Mouse (Mus musculus): ENCODE results near the gene Fbxl17.

The Fbxl17 gene

DNA sequence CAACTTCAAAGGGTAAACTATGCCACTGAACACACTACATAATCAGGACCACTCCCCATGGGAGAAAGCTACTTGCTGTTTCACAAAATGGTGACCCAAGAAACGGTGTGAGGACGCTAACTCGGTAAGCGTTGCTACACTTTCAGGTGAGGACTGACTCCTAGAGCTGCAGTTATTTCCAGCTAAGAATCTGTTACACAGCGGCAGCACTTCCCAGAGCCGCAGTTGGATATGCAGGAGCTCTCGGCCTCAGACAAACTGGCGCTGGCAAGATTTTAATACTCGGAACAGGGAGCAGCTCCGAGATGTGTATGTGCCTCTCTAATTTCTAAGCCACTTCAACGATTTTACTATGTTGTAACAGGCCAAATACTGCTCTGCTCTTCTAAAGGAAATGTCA, 157.4 kb downstream of the Fbxl17 start:
- no peak for DNase-seq (ENCODE audit: low read depth, low spot score)

DNA sequence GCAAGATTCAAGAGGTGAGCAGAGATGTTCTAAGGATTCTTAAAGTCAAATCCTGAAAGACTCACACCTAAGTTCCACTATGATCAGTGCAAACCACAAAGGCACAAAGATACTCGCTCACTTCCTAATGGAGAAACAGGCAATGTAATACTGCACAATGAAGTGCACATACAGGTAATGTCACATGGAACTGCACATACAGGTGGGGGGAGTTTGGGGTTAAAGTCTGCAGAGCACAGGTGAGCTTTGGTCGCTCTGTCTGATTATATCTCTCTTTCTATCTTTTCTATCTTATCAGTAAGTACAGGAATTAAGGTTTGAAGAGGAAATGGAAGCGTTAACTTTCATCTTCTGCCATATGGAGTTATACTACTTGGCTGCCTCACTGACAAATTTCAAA, 158.6 kb downstream of the Fbxl17 start:
- no peak for DNase-seq (ENCODE audit: low read depth, low spot score)

DNA sequence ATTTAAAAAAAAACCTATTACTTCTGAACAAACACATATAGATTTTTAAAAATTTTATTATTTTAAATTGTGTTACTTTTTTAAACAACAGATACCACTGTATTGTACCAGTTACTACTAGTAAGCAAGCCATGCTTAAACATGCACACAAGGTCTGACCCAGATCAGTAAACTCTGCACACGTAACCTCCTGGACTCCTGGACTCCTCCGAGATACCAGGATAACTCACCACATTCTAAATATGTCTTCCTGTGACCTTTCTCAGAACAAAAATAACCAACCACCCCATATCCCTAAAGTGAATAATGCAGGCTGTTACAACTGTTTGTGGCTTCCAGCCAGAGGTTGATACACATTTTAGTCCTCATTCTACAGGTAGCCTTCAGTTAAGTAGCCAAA, 170.9 kb downstream of the Fbxl17 start:
- DNase-seq (ENCODE audit: low read depth, low spot score), result no peak

DNA sequence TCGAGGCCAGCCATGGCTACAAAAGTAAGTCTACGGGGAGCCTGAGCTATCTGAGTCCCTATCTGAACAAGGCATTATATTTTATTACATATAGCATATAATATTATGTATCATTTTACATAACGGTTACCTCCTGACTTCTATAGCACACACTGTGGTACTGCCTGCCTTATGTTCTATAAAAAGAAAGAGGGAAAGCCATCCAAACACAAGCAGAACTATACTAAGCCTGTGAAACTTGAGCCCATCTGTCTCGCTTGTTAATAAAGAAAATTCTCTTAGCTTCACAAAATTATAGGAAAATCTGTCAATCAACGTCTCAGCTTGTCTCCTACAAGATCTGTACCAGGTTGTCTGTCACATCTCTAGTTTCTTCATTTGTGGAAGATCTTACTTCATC, 173.6 kb downstream of the Fbxl17 start:
- no peak for DNase-seq (ENCODE audit: low read depth, low spot score)

DNA sequence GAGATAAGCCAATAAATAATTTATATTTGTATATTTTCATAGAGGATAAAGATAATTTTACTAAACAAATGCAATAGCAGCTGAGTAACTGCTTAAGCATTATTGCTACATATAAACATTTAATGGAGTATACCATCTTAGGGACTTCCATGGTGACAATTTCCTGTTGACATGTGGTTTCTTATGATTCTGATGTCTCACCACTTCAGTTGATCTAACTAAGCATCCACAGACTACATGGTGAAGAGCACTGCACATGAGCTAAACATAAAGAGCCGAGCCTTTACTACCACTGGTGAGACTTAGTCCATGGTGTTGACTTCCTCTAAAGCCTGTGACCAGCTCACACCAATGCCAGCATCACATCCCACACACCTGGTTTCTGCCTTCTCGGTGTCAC, 175.1 kb downstream of the Fbxl17 start:
- DNase-seq (ENCODE audit: low read depth, low spot score), result no peak

DNA sequence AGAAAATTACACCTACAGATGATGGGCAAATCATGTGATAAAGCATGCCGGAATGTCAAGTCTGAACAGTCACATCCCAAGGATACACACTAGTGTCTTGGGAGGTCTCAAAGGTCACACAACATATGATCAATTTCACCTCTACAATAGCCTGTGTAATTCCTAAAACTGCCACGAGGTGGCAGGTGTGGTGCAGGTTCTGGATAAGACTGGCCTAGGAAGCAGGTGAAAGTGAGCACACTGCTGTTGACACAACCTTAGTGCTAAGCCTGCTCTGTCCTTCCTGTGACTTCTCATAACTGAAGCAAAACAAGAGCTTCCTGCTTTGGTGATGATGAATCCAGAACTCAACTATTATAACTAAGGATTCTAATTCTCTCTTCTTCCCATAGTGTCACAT, 175.8 kb downstream of the Fbxl17 start:
- peak; percentile 79 for DNase-seq (ENCODE audit: low read depth, low spot score)

DNA sequence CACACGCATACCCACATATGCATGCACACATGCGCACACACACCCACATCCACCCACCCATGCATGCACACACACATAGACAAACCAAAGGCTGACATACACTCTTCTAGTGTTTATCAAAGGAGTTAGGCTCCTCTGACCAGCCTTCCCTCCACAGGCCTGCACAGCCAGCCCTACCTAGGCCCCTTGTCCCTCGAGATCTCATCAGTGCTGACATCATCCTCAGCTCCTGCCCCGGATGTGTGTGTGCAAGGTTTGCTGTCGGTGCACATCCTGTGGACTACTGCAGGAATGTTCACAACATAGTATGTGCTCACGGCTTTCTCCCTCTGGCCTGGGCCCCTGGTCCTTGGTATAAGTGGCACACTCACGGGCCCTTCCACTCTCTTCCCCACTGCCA, 177.0 kb downstream of the Fbxl17 start:
- no peak for DNase-seq (ENCODE audit: low read depth, low spot score)

DNA sequence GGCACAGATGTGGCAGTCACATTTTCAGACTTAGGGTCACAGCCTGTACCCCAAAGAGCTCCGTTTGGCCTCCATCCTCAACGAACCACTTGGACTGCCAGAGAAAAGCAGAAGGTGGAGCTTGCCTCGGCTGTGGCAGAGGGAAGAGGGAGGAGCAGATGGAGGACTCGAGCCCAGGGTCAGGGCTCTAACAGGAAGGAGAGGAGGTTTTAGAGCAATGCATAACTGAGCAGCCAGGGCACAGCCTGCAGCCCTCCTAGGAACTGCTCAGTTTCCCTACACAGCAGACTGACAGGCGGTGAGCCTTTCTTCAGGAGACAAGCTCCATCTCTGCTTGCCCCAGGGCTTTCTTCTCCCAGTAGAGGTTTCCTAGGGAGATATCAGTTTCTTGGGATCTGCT, 178.5 kb downstream of the Fbxl17 start:
- DNase-seq (ENCODE audit: low read depth, low spot score), result no peak

DNA sequence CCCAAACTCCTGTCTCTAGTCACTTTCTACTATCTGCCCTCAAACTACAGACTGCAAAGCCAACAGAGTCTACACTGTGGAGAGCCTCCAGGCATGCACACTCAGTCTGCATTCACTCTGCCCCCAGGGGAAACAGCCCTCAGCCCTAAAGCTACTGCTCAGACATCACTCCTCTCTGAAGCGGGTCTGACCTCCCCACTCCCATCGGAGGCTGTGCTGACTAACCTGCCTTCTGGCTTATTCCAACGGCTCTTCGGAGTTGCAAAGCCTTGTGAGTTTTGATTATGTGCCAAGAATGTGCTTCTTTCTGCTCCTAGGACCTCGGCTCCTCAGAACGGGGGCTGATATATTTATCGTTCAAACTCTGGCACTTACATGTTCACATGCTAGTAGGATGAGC, 182.3 kb downstream of the Fbxl17 start:
- no peak for DNase-seq (ENCODE audit: low read depth, low spot score)

DNA sequence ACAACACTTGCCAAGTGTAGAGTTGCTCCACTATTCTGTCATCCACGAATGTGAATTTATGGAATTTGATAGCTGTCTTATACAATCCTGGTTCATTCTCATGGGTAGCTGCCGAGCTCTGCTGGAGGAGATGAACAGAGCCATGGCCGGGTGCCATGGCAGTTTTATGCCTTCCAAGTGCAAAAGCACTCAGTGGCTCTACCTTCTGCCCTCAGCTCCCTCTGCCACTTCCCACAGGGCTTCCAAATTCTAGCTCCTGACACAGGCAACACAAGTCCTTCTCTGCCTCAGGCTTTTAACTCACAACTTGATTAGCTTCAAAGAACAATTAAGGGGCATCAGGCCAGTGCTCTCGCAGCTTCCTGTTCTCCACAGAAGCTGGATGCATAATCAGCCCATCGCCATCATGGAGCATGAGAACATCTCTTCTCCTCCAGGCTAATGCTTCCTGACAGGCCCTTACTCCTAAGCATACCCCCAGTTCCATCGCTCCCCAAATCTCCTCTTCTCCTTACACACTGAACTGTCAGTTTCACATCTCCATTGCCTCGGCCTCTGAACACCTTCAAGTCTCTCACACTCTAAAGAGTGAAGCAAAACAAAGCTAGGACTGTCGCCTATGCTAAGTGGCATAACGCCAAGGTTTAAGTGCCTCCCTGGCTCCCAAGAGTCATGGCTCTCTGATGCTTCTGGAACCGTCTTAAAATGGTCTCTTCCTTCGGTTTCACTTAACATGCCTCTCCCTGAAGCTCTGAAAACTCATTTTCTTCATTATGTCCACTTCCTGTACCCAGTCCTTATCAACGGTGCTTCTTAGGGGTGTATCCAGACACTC, 184.0 kb downstream of the Fbxl17 start:
- DNase-seq (ENCODE audit: low read depth, low spot score), result no peak

DNA sequence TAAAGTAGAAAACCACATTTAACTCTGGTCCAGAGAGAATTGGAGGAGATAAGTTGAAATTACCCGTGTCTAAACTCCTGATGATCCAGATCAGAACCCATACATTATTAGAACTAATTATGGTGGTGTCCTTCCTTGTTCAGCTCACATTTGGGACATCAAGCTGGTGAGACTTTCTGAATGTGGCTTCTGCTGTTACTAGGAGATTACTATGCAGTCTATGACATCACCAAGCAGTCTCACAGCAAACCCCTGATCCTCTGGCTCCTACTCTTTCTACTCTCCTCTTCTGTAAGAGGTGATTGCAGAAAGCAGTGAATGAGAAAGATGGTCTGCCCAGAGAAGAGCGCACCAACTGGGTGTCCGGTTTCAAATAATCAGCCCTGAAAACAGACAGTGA, 187.0 kb downstream of the Fbxl17 start:
- DNase-seq (ENCODE audit: low read depth, low spot score), result no peak

DNA sequence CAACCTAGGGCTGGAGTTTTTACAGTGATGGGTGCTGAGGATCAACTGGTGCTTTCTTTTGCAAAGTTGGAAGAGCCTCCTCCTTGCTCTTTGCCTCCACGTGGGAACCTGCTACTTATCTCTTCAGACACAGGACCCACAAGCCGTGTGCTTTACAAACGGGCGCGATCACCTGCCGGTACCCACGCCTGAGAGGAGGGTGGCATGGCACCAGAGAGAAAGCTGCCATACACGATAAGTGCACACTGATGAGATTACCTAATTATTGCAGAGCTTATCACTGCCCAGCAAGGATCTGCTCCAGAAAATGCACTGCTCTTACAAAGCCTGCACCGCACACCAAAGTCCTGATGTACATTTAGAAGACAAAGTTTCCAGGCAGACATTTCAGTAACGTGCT, 187.5 kb downstream of the Fbxl17 start:
- no peak for DNase-seq (ENCODE audit: low read depth, low spot score)

DNA sequence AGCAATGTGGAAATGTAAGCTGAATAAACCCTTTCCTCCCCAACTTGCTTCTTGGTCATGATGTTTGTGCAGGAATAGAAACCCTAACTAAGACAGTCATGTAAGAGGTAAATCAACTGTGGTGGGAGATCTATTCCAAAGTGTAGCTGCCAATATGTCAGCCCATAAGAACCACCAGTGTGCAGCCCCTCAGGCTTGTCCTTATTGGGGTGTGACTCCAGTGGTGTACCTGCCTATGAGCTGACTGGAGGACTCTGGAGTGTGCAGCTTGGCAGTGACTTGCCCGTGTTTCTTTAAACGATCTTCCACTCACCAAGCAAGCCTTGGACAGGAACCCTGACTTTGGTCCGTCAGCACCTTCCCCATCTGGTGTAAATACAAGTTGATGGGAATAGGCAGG, 188.2 kb downstream of the Fbxl17 start:
- no peak for DNase-seq (ENCODE audit: low read depth, low spot score)

DNA sequence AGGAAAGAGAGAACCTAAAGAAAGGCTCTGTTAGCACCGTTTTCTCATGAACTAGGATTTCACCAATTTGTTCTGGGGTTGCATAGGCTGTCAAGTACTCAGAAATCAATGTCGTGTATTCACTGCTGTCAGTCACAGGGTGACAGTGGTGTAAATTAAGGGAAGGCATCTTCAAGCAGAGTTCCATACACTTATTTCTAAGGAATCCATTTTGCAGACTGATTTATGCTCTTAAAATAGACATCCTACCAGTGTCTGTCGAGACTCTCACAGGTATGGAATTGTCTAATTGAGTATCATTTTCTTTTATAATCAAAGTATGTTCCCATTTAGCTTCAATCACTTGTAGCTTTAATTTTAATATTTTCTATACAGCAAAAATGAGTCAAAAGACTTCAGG, 189.8 kb downstream of the Fbxl17 start:
- DNase-seq (ENCODE audit: low read depth, low spot score), result no peak

DNA sequence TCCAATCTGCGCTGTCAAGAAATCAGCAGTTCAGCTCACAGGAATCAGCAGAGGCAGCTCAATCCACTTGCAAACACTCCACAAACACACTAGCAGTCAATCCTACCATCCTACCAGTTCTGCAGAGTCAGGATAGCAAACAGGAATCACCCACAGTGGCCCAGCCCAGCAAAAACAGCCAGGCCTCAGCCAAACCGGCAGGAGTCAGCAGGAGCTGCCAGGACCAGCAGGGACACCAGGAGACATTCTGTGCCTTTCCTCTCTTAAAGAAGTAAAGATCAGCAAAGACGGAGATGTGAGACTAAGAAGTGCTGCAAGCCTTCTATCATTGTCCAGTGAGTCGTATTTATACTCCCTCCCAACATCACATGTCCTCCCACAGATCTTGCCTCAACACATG, 196.0 kb downstream of the Fbxl17 start:
- DNase-seq (ENCODE audit: low read depth, low spot score), result no peak

DNA sequence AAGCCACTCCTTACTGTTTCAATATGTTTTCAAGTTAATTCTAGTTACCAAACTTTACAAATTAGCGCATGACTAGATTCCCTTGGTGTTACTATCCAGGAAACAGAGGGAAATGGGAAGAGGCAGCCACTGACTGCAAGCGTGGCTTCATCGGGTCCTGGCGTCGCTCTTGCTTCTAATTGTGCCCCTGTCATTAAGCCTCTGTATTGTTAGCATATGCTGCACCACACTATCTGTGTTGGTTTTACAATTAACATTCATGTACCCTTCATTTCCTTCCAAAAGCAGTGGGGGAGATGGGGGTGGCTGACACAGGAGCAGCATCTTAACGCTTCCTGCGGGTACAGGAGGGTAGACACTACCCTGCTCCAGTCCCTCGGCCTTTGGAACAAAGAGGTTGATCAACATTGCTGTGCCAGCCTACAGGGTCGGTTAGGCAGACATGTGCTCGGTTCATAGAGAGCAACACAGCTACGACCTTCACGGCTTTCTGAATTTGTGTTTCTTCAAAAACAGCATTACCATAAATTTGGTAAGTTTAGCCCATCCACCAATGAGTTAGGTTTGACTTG, 197.9 kb downstream of the Fbxl17 start:
- DNase-seq (ENCODE audit: low read depth, low spot score), result no peak

DNA sequence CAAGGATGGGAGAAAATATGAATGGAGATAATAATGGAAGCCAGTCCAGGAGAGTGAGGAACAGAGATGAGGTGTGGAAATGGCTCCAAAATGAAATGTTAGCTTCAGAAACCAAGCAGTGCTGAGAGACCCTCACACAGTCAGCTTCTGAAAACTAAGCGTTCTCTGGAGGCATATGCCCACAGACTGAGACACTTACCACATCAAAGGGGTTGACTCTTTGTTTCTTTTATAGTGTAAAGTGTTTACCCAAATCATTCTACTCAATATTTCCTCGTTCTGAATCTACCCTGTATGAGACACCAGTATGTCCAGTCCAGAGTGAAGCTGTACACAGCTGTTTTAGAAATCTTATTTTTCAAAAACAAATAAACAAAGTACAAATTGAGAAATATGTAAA, 204.3 kb downstream of the Fbxl17 start:
- no peak for DNase-seq (ENCODE audit: low read depth, low spot score)

DNA sequence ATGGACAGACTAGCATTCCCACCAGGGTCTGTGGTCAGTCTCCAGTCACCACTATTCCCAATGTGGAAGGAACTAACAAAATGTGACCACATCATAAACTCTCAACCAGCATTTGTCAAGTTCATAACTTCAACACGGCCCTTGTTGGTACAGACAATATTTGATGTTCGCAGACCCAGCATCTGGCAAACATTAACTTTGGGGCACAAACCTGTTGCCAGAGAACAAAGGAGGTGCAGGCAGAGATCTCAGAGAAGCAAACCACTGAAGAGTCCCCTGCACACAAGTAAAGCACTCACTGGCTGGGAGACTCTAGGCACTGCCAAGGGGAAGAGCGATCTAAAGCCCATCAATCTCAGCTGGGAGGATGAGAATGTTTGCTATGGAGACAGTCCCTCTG, 204.9 kb downstream of the Fbxl17 start:
- peak; percentile 39 for DNase-seq (ENCODE audit: low read depth, low spot score)

DNA sequence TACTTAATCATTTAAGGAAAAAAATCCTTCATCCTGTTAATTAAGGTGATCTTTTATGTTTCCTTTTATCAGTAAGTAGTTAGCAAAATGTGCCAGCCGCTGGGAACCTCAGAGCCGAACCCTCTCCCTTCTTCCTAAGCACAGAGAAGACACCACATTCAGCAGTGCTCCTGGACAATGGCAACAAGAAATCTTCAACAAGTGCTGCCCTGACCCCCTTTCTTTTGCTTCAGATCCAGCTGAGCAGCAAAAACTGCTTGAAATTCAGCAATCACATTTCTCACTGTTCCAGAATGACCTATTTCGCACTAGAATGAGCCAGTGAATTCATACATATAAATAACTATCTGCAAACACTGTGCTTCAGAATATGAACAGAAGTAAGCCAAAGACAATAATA, 205.8 kb downstream of the Fbxl17 start:
- no peak for DNase-seq (ENCODE audit: low read depth, low spot score)

DNA sequence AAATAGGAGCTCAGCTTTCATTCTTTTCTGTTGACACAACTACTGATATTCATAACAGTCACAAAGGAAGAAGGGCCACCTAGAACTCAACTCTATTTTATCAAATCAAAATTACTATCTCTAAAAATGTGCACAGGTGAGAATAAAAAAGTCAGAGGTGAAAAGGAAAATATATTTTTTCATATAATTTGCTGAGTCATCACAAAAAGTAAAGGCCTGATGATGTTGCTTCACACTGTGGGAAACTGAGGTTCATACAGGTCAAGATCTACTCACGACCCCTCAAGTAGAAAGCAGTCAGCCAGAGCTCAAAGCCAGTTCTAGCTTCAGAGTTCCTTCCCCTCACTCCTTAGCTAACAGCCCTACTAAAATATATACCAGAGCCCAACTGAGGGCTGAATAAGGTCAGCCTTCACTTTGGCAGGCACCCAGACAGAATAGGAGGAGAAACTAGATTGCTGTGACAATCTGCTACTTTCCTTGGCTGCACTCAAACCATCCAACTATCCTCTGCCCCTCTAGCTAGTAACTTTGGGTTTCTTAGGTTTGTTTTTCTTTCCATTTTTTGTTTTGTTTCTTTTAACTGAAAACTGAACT, 210.4 kb downstream of the Fbxl17 start:
- no peak for DNase-seq (ENCODE audit: low read depth, low spot score)

DNA sequence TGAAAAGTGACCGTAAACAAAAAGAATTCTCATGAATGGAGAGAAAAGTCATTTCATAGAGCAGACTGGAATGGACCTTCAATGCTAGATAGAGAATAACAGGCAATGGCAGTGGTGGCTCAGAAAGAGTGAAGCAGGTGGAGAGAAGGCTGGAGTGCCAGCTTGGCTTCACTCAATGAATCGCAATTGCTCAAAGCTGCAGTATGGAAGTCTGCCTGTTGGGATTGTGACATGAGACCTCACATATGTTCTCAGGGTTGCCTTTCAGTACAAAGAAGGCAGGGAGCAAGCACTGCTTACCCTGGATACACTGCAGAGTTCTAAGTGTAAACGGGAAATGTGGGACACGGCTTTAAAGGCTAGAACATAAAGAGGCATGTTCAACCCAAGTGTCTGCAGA, 211.0 kb downstream of the Fbxl17 start:
- DNase-seq (ENCODE audit: low read depth, low spot score), result no peak

DNA sequence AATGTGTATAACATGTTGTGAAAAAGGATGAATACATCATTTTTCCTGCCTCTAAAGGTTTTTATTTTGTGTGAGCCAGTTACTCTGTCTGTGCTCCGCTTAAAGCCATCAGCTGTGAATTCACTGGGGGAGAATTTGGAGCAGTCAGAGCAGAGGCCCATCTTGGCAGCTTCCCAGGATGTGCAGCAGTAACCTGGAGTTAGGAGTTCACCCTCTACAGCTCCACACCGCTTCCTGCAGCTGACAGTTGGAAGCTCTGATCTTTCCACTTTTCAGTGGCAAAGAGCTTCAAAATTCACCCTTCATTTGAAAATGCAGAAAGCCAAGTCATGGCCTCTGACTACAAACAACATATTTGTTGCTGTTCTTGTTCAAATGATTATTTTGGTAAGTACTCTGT, 212.4 kb downstream of the Fbxl17 start:
- DNase-seq (ENCODE audit: low read depth, low spot score), result no peak

DNA sequence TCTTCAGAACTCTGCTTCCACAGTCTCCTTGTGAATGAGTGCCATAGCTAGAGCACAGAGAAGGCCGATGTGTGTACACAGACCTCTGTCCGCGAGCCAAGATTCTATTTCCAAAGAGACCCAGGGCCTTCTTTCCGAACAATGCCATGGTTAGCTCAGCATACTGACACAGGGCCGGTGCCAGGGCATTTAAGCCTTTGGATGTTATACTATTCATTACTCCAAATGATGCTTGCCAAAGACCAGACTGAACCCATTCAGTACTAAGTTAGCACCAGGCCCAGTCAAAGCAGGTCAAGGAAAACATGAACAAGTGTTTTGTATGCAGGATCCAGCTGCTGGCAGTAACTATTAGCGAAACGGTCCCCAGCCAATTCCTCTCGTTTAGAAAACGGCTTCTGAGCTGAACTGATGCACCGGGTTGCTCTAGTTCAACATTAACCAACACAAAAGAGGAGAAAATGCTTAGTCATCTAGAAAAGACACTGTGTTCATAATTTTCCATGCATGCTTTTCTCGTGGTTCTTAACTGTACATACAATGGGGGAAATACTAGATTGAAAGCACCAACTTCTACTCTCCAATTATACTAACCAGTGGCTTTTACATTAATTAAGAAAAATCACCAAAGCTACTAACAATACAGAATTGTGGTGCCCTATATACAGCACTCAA, 214.4 kb downstream of the Fbxl17 start:
- DNase-seq (ENCODE audit: low read depth, low spot score), result no peak
